11 mouse cellular contexts compared by ENCODE assay signal in genomic region chr4:32509832-32510612, GRCm38 (mm10).
DNase-seq lines count a peak whose midpoint lies in the region; ATAC-seq and TF ChIP-seq lines count a peak whose summit lies in the region.
"Had no signal": no experiment of that assay in that cellular context is flagged by ENCODE, and none has a peak within 500 bp of the region (broad histone marks: within the 10 kb centered on the region; RNA-seq: fewer than 3 reads in every experiment).

No protein-coding gene starts in this region.

- peaks cover 8% of the 10 kb centered on the region for H3K4me1 ChIP-seq in forebrain, embryonic 11.5 days (replicated peaks; ENCODE audit: control insufficient read depth, insufficient read depth, low read length)
- H3K4me1 ChIP-seq in forebrain, embryonic 10.5 days: peaks cover 45% of the 10 kb centered on the region
- peaks cover 17% of the 10 kb centered on the region; the same call in 1 of the 2 replicates for H3K4me1 ChIP-seq in neural tube, embryonic 14.5 days (ENCODE audit: control insufficient read depth, insufficient read depth, low read length)
- H3K4me1 ChIP-seq in heart, embryonic 12.5 days (replicated peaks): peaks cover 42% of the 10 kb centered on the region
- no peaks in the 10 kb centered on the region for H3K4me1 ChIP-seq in stomach, postnatal 0 days (replicated peaks; ENCODE audit: control insufficient read depth, insufficient read depth)
- H3K4me1 ChIP-seq: stomach, embryonic 15.5 days had no signal

- no peaks in the 10 kb centered on the region for H3K36me3 ChIP-seq in forebrain, embryonic 11.5 days (ENCODE audit: control insufficient read depth, insufficient read depth, low read length)
- H3K36me3 ChIP-seq in forebrain, embryonic 10.5 days (replicated peaks): peaks cover 8% of the 10 kb centered on the region
- no peaks in the 10 kb centered on the region for H3K36me3 ChIP-seq in neural tube, embryonic 14.5 days (ENCODE audit: control insufficient read depth, insufficient read depth, low read length)
- no peaks in the 10 kb centered on the region for H3K36me3 ChIP-seq in heart, embryonic 12.5 days
- H3K36me3 ChIP-seq in stomach, postnatal 0 days (ENCODE audit: control insufficient read depth, insufficient read depth, low read length): no peaks in the 10 kb centered on the region
- H3K36me3 ChIP-seq: stomach, embryonic 15.5 days had no signal

- H3K4me3 ChIP-seq in forebrain, embryonic 11.5 days (ENCODE audit: low read depth, low read length): no peak overlapping the region
- H3K4me3 ChIP-seq in forebrain, embryonic 10.5 days: no peak overlapping the region
- H3K4me3 ChIP-seq in neural tube, embryonic 14.5 days (ENCODE audit: low read depth, low read length): no peak overlapping the region
- no peak overlapping the region for H3K4me3 ChIP-seq in heart, embryonic 12.5 days
- H3K4me3 ChIP-seq in stomach, postnatal 0 days (ENCODE audit: low read depth, low read length): no peak overlapping the region
- H3K4me3 ChIP-seq: stomach, embryonic 15.5 days had no signal

- no peaks in the 10 kb centered on the region for H3K9me3 ChIP-seq in forebrain, embryonic 11.5 days (ENCODE audit: control insufficient read depth, low read length)
- peaks cover 4% of the 10 kb centered on the region; the same call in 1 of the 2 replicates for H3K9me3 ChIP-seq in forebrain, embryonic 10.5 days
- H3K9me3 ChIP-seq in neural tube, embryonic 14.5 days (ENCODE audit: control insufficient read depth, low read length): no peaks in the 10 kb centered on the region
- H3K9me3 ChIP-seq in heart, embryonic 12.5 days (replicated peaks): no peaks in the 10 kb centered on the region
- no peaks in the 10 kb centered on the region for H3K9me3 ChIP-seq in stomach, postnatal 0 days (ENCODE audit: control insufficient read depth, low read length)
- H3K9me3 ChIP-seq: stomach, embryonic 15.5 days had no signal

- H3K9ac ChIP-seq in forebrain, embryonic 11.5 days (ENCODE audit: low read length): no peak overlapping the region
- no peak overlapping the region for H3K9ac ChIP-seq in neural tube, embryonic 14.5 days (replicated peaks; ENCODE audit: low read depth, low read length)
- no peak overlapping the region for H3K9ac ChIP-seq in heart, embryonic 12.5 days
- no peak overlapping the region for H3K9ac ChIP-seq in stomach, postnatal 0 days (ENCODE audit: low read length)
- H3K9ac ChIP-seq: stomach, embryonic 15.5 days had no signal

- no peak for TF ChIP-seq CTCF in stomach, postnatal 0 days (IDR thresholded peaks at IDR 0.05; ENCODE audit: low read depth)

- no peak for TF ChIP-seq EP300 in stomach, postnatal 0 days (optimal IDR thresholded peaks at IDR 0.05)

- peak; percentile 64 for DNase-seq in forebrain, embryonic 11.5 days (ENCODE audit: low spot score)
- no peak for DNase-seq in forebrain, embryonic 10.5 days (ENCODE audit: extremely low spot score, low spot score)
- no peak for DNase-seq in neural tube, embryonic 10.5 days (ENCODE audit: extremely low spot score, low spot score)
- DNase-seq in stomach, postnatal 0 days (ENCODE audit: low spot score): no peak
- DNase-seq in B cell, adult 2 months: no peak
- no peak for DNase-seq in layer of hippocampus, adult 18-20 months (ENCODE audit: low spot score in 2 of 2)
- DNase-seq: gastrocnemius, postnatal 10 days had no signal

- ATAC-seq in forebrain, embryonic 11.5 days (replicated peaks; ENCODE audit: low FRiP score): peak; percentile 49
- ATAC-seq in neural tube, embryonic 14.5 days (ENCODE audit: low read depth): peak; percentile 38; the same call in 1 of the 2 replicates
- no peak for ATAC-seq in heart, embryonic 12.5 days (ENCODE audit: insufficient number of reproducible peaks, low FRiP score)
- 0 out of 2 replicates have a peak, but pooled peaks have one; percentile 42 for ATAC-seq in stomach, postnatal 0 days (ENCODE audit: low FRiP score, low TSS enrichment)

- no peak overlapping the region; the same call in 1 of the 2 replicates for H3K27ac ChIP-seq in forebrain, embryonic 11.5 days (ENCODE audit: low read depth, low read length)
- no peak overlapping the region; the same call in 1 of the 2 replicates for H3K27ac ChIP-seq in forebrain, embryonic 10.5 days
- H3K27ac ChIP-seq in neural tube, embryonic 14.5 days (ENCODE audit: low read depth, low read length): peak overlapping the region; percentile 16; the same call in 1 of the 2 replicates
- H3K27ac ChIP-seq in heart, embryonic 12.5 days (ENCODE audit: poor library complexity, severe bottlenecking): peak overlapping the region; percentile 62; the same call in 1 of the 2 replicates
- no peak overlapping the region for H3K27ac ChIP-seq in stomach, postnatal 0 days (replicated peaks)
- H3K27ac ChIP-seq: macrophage; stomach, embryonic 15.5 days had no signal

- WGBS in forebrain, embryonic 11.5 days: 53% methylated on average over 9 of the region's 9 CpGs
- 80% methylated on average over 9 of the region's 9 CpGs for WGBS in forebrain, embryonic 10.5 days
- WGBS in neural tube, embryonic 14.5 days: 49% methylated on average over 9 of the region's 9 CpGs
- WGBS in heart, embryonic 12.5 days: 39% methylated on average over 9 of the region's 9 CpGs
- WGBS in stomach, postnatal 0 days: 54% methylated on average over 9 of the region's 9 CpGs

- H3K4me2 ChIP-seq in forebrain, embryonic 11.5 days (ENCODE audit: low read depth, low read length, severe bottlenecking): no peak overlapping the region
- H3K4me2 ChIP-seq in neural tube, embryonic 14.5 days (ENCODE audit: low read depth, low read length): no peak overlapping the region
- no peak overlapping the region for H3K4me2 ChIP-seq in heart, embryonic 12.5 days
- H3K4me2 ChIP-seq in stomach, postnatal 0 days (replicated peaks; ENCODE audit: low read depth): no peak overlapping the region
- H3K4me2 ChIP-seq: stomach, embryonic 15.5 days had no signal

- H3K27me3 ChIP-seq in forebrain, embryonic 11.5 days (ENCODE audit: control insufficient read depth, insufficient read depth, low read length): no peaks in the 10 kb centered on the region
- no peaks in the 10 kb centered on the region for H3K27me3 ChIP-seq in forebrain, embryonic 10.5 days (ENCODE audit: poor library complexity, severe bottlenecking)
- no peaks in the 10 kb centered on the region for H3K27me3 ChIP-seq in neural tube, embryonic 14.5 days (ENCODE audit: control insufficient read depth, insufficient read depth, low read length)
- H3K27me3 ChIP-seq in heart, embryonic 12.5 days (replicated peaks): no peaks in the 10 kb centered on the region
- H3K27me3 ChIP-seq in stomach, postnatal 0 days (ENCODE audit: control insufficient read depth, insufficient read depth, low read length): no peaks in the 10 kb centered on the region
- H3K27me3 ChIP-seq: stomach, embryonic 15.5 days had no signal

Comparison
In these comparisons a context has a peak if more than half of its experiments do, and no peak if none do; other contexts are left out.
1. H3K27ac ChIP-seq: peak in neural tube, embryonic 14.5 days (single experiment) and heart, embryonic 12.5 days (single experiment); none in forebrain, embryonic 11.5 days (single experiment), forebrain, embryonic 10.5 days (single experiment) and stomach, postnatal 0 days (single experiment).